Mouse (Mus musculus): ENCODE data around the gene Kif11.

Kif11 gene

DNA sequence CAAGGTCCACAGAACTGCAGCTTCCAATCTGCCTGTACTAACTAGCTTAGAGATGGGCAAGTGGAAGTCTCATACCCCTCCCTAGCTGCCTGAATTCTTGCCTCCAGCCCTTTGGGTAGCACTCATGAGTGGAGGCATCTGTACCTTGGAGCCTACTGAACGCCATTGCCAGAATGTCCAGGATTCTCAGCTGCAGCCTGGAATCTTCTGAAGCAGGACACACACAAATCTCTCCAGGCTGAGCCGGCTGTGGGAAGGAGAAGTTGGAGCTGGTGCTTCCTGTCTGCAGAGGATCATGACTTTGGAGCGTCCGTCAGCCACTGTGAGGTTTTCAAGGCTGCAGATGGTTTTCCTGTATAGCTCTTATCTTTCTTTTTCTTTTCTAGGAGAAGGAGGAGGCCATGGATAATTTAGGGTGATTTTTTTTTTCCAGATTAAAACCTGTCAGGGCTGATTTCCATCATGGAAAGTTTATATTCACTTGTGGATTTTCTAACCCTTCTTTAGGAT is 67.5 kb downstream of the Kif11 start:
- DNase-seq (ENCODE audit: low read depth): no peak

DNA sequence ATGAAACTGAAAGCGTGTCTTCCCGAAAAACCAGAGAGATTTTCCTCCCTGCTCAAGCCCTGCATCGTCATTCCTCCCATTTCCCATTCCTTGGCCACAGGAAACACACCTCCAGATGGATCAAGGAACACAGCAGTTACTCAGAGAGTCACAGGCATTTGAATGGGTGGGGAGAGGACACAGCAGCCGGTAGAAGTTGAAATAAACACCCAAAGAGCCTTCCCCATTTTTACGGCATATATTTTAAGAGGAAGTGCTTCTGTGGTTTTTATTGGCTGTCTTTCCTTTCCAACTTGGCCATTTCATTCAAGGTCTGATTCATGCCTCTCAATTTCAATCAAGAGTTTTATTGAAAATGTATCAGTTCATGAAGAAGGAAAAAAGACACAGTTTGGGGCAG is 72.0 kb downstream of the Kif11 start:
- DNase-seq (ENCODE audit: low read depth): no peak

GRCm38 (mm10) chr19:37449246-37449645 is 73.0 kb downstream of the Kif11 start:
- no peak for DNase-seq (ENCODE audit: low read depth)

DNA sequence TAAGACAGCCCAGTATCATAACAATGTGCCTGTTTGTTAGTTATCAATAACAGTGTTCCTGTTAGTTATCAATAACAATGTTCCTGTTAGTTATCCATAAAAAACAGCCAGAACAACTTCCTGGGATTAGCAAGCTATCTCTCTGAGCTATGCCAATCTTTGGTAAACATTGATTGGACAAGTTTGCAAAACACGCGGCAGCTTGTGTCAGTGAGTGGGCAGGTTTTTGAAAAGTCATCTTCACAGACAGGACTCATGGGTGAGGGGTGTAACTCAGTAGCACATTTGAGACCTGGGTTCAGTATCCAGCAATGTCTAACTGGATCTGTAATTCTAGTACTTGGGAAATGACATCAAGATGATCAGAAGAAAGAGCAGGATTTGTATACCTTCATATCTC is 79.3 kb downstream of the Kif11 start:
- DNase-seq (ENCODE audit: low read depth): no peak

GRCm38 (mm10) chr19:37455961-37456360 is 79.8 kb downstream of the Kif11 start:
- DNase-seq (ENCODE audit: low read depth): no peak

DNA sequence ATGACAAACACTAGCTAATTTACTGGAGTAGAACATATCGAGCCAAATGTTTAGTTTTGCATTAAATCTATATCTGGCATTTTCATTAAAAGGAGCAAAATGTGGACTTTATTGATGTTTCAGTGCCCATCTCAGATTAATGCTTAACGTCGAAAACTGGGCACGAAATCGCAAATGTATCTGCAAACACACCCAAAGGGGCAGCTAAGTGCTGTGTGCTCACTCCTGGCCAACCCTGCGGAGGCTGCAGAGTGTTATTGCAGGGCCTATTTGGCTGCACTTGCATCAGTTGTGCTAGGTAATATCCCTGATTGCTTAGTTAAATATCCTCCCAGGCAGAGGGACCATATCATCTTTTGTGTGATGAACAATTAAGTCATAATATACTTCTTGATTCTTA is 81.8 kb downstream of the Kif11 start:
- DNase-seq (ENCODE audit: low read depth): no peak

DNA sequence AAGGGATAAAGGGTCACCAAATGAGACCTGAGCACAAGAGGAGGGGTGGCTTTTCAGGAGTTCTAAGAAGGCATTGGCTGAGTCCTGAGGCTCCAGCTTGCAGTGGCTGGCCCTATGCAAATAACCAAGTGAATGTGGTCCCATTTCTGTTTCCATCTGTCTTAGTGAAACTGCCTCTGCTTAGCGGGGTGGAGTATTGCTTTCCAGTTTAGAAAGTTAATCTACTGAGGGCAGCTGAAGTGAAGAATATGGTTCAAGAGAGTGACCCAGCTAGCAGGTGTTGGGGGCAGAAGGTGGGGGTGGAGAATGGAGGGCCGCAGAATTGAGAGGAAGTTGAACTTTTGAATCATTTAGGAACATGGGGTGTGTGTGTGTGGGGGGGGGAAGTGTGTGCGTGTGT is 90.2 kb downstream of the Kif11 start:
- no peak for DNase-seq (ENCODE audit: low read depth)

DNA sequence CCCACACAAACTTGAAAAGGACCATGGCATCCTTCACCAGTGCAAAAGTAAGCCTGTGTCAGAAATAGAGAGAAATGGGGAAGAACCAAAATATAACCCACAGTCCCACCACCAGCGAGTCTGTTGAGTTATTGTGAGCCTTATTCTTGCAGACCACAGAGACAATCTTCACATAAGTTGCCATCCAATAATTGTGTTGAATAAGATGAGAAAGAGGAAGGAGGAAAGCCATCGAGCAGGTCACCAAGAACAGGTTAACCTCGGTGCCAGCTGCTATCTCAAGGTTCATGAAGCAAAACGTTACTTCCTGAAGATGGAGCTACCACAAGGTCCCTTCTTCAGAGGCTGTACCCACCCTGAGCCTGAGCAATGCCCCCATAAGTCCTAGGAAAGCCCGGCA is 90.8 kb downstream of the Kif11 start:
- no peak for DNase-seq (ENCODE audit: low read depth)

DNA sequence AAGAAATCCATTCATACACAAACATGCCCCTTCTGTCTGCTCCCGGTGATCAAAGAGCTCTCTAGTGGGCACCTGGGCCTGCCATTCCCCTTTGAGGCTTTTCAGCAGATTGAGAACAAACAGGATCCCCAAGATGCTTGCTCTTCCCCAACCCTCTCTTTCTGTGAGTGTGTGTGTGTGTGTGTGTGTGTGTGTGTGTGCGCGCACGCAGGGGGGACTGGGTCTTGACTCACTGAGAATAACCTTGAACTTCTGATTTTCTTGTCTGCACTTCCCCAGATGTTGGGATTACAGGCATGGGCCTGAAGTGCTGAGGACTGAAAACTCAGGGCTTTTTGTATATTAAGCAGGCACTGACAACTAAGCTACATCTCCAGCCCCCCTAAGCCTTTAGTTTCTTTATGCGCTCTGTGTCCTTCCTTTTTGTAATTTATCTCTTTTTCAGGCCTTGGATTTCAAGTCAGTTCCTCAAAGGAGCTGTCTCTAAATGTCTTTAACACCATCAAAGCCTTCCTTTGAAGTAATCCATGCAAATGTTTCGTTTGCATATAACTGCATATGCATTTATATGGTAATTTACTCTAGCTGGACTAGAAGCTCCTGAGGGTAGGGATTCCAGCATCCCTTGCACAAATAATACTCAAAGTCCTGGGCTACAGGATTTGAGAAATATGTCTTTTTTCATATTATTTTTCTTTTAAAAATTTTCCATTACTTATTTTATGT is 92.8 kb downstream of the Kif11 start:
- no peak for DNase-seq (ENCODE audit: low read depth)
